ENCODE assay signal across 27 mouse cellular contexts in the genomic region with DNA sequence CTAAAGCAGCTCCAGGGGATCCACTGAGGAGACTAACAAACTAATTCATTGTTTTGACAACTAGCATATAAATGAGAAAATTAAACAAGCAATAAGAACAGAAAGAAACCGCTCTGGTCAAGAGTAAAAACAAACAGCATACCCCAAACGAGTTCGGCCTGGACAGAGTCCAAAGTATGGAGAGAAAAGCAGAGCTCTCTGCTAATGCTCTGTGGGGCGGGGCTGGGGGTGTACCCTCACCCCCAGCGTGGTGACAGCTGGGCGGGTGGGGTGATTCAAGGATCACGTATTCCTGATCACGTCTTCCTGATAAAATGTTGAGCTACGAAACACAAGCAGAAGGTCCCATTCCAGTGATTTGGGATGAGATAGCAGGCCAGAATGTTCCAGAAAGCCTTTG. TPM values are rescaled to one million over a fixed set of nuclear protein-coding genes. Genes with fewer than 3 reads are reported as not detected.
DNase-seq lines count a peak whose midpoint lies in the region; ATAC-seq and TF ChIP-seq lines count a peak whose summit lies in the region.
"Had no signal": no experiment of that assay in that cellular context is flagged by ENCODE, and none has a peak within 500 bp of the region (broad histone marks: within the 10 kb centered on the region; RNA-seq: fewer than 3 reads in every experiment).

No protein-coding gene starts in this region.

- H3K27ac ChIP-seq in kidney, adult 2 months (ENCODE audit: insufficient read depth, low read depth, low read length) = no peak overlapping the region
- H3K27ac ChIP-seq in lung, embryonic 15.5 days = no peak overlapping the region
- H3K27ac ChIP-seq: embryonic facial prominence, embryonic 15.5 days; gastrocnemius, adult 2 months; hindbrain, embryonic 12.5 days had no signal

- peak; percentile 65; the same call in 1 of the 2 replicates for ATAC-seq in lung, embryonic 15.5 days (ENCODE audit: borderline replicate concordance, extremely low read depth, low FRiP score, low TSS enrichment)
- ATAC-seq: CD4-positive, CD25-positive, alpha-beta regulatory T cell, adult 4 months; forebrain, embryonic 14.5 days; forebrain, postnatal 0 days had no signal

- no peaks in the 10 kb centered on the region for H3K4me1 ChIP-seq in kidney, adult 2 months (ENCODE audit: control insufficient read depth, insufficient read depth, low read length)
- H3K4me1 ChIP-seq in lung, embryonic 15.5 days = peaks cover 7% of the 10 kb centered on the region
- no peaks in the 10 kb centered on the region for H3K4me1 ChIP-seq in lung, adult 2 months (ENCODE audit: control insufficient read depth, insufficient read depth, low read length)
- H3K4me1 ChIP-seq: hindbrain, embryonic 12.5 days had no signal

- no peak for TF ChIP-seq POLR2A in kidney, adult 2 months (IDR thresholded peaks at IDR 0.05; ENCODE audit: low read depth, low read length)
- no peak for TF ChIP-seq POLR2A in lung, adult 2 months (IDR thresholded peaks at IDR 0.05; ENCODE audit: borderline replicate concordance, extremely low read depth, low read depth, low read length)
- no peak for TF ChIP-seq POLR2A in myocyte (IDR thresholded peaks at IDR 0.05; ENCODE audit: insufficient read length, low read depth)

- H3K9me3 ChIP-seq in lung, embryonic 15.5 days = no peaks in the 10 kb centered on the region
- H3K9me3 ChIP-seq: embryonic facial prominence, embryonic 15.5 days; hindbrain, embryonic 12.5 days had no signal

- H3K9ac ChIP-seq in lung, embryonic 15.5 days = no peak overlapping the region
- H3K9ac ChIP-seq: embryonic facial prominence, embryonic 15.5 days; forebrain, postnatal 0 days; hindbrain, embryonic 12.5 days had no signal

- no peak overlapping the region for H3ac ChIP-seq in myocyte (ENCODE audit: control insufficient read depth, insufficient read length)

- H3K4me2 ChIP-seq in lung, embryonic 15.5 days = peak overlapping the region; percentile 11; the same call in 1 of the 2 replicates
- H3K4me2 ChIP-seq in myocyte (ENCODE audit: low read depth) = peak overlapping the region; percentile 27
- H3K4me2 ChIP-seq: embryonic facial prominence, embryonic 15.5 days; heart, embryonic 11.5 days; hindbrain, embryonic 12.5 days had no signal

- H3K27me3 ChIP-seq in kidney, adult 2 months (replicated peaks; ENCODE audit: control insufficient read depth, insufficient read depth, low read length) = no peaks in the 10 kb centered on the region
- H3K27me3 ChIP-seq in lung, embryonic 15.5 days = no peaks in the 10 kb centered on the region
- H3K27me3 ChIP-seq in myocyte (ENCODE audit: control insufficient read depth, insufficient read depth, insufficient read length) = peaks cover 14% of the 10 kb centered on the region
- H3K27me3 ChIP-seq: embryonic facial prominence, embryonic 15.5 days; hindbrain, embryonic 12.5 days had no signal

- no peak for TF ChIP-seq CTCF in kidney, adult 2 months (conservative IDR thresholded peaks at IDR 0.05; ENCODE audit: insufficient read depth, insufficient read length, low read depth, low read length)
- TF ChIP-seq CTCF in lung, adult 2 months (IDR thresholded peaks at IDR 0.05; ENCODE audit: insufficient read depth, low read length) = no peak

- no peaks in the 10 kb centered on the region for H3K79me2 ChIP-seq in myocyte (ENCODE audit: control insufficient read depth, insufficient read depth)

- DNase-seq in kidney, postnatal 10 days = peak; percentile 44
- no peak for DNase-seq in kidney, adult 2 months
- no peak for DNase-seq in lung, postnatal 25 days (ENCODE audit: low spot score)
- peak; percentile 55 for DNase-seq in lung, postnatal 10 days
- DNase-seq in lung, adult 2 months = no peak
- no peak for DNase-seq in adrenal gland, adult 8-10 months
- DNase-seq: adrenal gland, adult 2 months; adrenal gland, postnatal 25 days; cerebellum, adult 11-12 months; cerebellum, adult 8-10 months; cerebellum, postnatal 10 days; cerebellum, postnatal 36 days; embryo, embryonic 11 days; forebrain, postnatal 0 days; gastrocnemius, adult 2 months; gastrocnemius, postnatal 14 days; heart, adult 11 months had no signal

- no peak overlapping the region for H3K4me3 ChIP-seq in kidney, adult 2 months (ENCODE audit: insufficient read depth, low read depth, low read length)
- no peak overlapping the region for H3K4me3 ChIP-seq in lung, embryonic 15.5 days
- H3K4me3 ChIP-seq in lung, adult 2 months (replicated peaks; ENCODE audit: extremely low read depth, low read depth, low read length) = no peak overlapping the region
- no peak overlapping the region for H3K4me3 ChIP-seq in myocyte
- H3K4me3 ChIP-seq: embryonic facial prominence, embryonic 15.5 days; gastrocnemius, adult 2 months; hindbrain, embryonic 12.5 days had no signal

- no peaks in the 10 kb centered on the region for H3K36me3 ChIP-seq in kidney, adult 2 months (ENCODE audit: control insufficient read depth, insufficient read depth, low read length)
- H3K36me3 ChIP-seq in lung, embryonic 15.5 days = no peaks in the 10 kb centered on the region
- no peaks in the 10 kb centered on the region for H3K36me3 ChIP-seq in myocyte (ENCODE audit: control insufficient read depth, insufficient read depth)
- H3K36me3 ChIP-seq: embryonic facial prominence, embryonic 15.5 days; hindbrain, embryonic 12.5 days had no signal

- WGBS in kidney, adult 2 months = 43% methylated on average over 9 of the region's 9 CpGs
- WGBS in lung, embryonic 15.5 days = 23% methylated on average over 9 of the region's 9 CpGs
- 38% methylated on average over 9 of the region's 9 CpGs for WGBS in lung, adult 2 months

TF ChIP-seq in myocyte, 11 proteins besides CTCF, POLR2A, EP300 and RAD21:
- TF ChIP-seq MYOD1 (IDR thresholded peaks at IDR 0.05; ENCODE audit: control insufficient read depth in 1 of 3, insufficient read length in 2 of 3, low read depth in 2 of 3) (peak in 1 of 3 experiments; percentile 48), MAX (IDR thresholded peaks at IDR 0.05; ENCODE audit: low read depth) (no peak), MYOG (IDR thresholded peaks at IDR 0.05; ENCODE audit: control insufficient read depth in 1 of 3, insufficient read depth in 1 of 3, insufficient read length in 2 of 3, low read depth in 2 of 3) (peak in 1 of 3 experiments; percentile 54), TCF12 (IDR thresholded peaks at IDR 0.05; ENCODE audit: insufficient read depth, poor library complexity, severe bottlenecking) (no peak)

RNA-seq across cellular contexts. Expression of a gene that starts 9.5 kb away (rescaled TPM):
- 0.69 and 1.1 TPM in 2 replicates for polyA plus RNA-seq in kidney, adult 2 months (2012; rRNA removed)
- 0.17 and 0.30 TPM in 2 replicates for polyA plus RNA-seq in lung, embryonic 15.5 days (2015; fragmentation: Nextera tagmentation; extraction: Ambion mirVana)
- 4.2 and 6.2 TPM in 2 replicates for polyA plus RNA-seq in lung, adult 2 months (2012; rRNA removed)
- 0.28 TPM for polyA plus RNA-seq in myocyte (2012; fragmentation: generic; extraction: Trizol)
- under 1 TPM; 0.30 to 0.80 (median 0.60) TPM for total RNA-seq in adrenal gland, adult 8-10 months (2022)
- total RNA-seq: hematopoietic stem cell, adult 5-6 weeks; MEL had no signal
- polyA plus RNA-seq: C2C12; CD4-positive, CD25-positive, alpha-beta regulatory T cell, adult 4 months had no signal

Comparison
In these comparisons a context has a peak if more than half of its experiments do, and no peak if none do; other contexts are left out.
1. DNase-seq: peak in kidney, postnatal 10 days (single experiment) and lung, postnatal 10 days (single experiment); none in kidney, adult 2 months (single experiment), lung, postnatal 25 days (single experiment), lung, adult 2 months (single experiment) and adrenal gland, adult 8-10 months (single experiment).